Mouse (Mus musculus): Measurements from ENCODE around the gene Pwp2.
A peak's percentile ranks its signal among the peaks of the same experiment; 100 is the strongest.

Gene Pwp2

DNA sequence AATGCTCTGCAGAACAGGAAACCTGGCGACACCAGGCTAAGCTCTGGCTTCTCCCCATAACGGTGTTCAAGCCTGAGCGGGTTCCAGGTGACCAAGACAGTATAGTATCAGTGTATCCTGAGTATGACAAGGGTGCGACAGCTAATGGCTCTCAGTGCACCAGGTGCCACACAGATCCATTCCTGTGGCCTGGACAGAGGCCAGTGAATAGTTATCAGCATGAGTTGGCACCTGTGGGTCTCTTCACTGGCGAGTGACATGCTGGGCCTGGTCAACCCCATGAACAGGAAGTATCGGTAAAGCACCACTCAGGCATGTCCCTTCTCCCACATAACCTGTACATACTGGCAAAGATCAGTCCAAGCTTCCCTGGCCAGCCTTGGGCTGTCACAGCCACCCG is 13.9 kb downstream of the Pwp2 start:
- no peak for DNase-seq (ENCODE audit: low spot score in 2 of 2)

GRCm38 (mm10) chr10:78170445-78170844 is 14.5 kb downstream of the Pwp2 start:
- no peak for DNase-seq (ENCODE audit: low spot score in 2 of 2)

- DNase-seq (ENCODE audit: low spot score in 2 of 2): peak; percentile 98 to 100
Measured at GRCm38 (mm10) chr10:78169281-78170042, 15.5 kb downstream of the Pwp2 start, which contains the start of gene D10Jhu81e. D10Jhu81e (minus strand) TSS chr10:78169782.

DNA sequence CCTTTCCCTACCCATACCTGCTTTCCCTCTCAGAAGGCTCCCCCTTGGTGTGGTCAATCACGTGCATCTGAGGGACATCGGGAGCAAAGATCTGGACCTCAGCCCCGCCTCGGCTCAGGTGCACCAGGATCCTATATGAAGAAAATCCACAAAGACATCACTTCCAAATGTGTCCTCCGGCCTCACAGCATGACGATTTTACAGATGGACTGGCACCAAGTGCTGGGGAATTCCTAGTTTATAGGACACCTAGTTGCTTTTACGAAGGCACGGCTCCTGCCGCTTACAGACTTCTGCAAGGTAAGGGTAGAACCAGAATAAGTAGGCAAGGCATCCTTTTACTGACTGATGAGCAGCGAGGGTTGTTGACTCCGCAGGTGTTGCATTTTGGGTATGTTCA is 16.2 kb downstream of the Pwp2 start:
- DNase-seq (ENCODE audit: low spot score in 2 of 2): no peak

DNA sequence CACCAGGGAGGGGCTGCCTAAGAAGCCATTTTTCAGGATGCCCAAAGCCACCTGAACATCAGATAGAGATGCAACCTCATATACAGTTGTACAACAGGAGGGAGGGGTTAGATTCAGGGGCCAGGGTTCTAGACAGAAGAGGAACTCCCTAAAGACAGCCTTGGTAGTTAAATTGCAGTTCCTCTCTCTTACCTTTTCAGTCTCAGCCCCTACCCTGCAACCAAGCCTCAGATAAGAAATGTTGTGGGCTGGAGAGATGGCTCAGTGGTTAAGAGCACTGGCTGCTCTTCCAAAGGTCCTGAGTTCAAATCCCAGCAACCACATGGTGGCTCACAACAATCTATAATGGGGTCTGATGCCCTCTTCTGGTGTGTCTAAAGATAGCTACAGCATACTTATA is 17.2 kb downstream of the Pwp2 start:
- no peak for DNase-seq (ENCODE audit: low spot score in 2 of 2)

- DNase-seq (ENCODE audit: low spot score in 2 of 2): no peak
Measured at GRCm38 (mm10) chr10:78167333-78167732, 17.6 kb downstream of the Pwp2 start.

- DNase-seq (ENCODE audit: low spot score in 2 of 2): no peak
Measured at GRCm38 (mm10) chr10:78165256-78166005, 19.5 kb downstream of the Pwp2 start.

DNA sequence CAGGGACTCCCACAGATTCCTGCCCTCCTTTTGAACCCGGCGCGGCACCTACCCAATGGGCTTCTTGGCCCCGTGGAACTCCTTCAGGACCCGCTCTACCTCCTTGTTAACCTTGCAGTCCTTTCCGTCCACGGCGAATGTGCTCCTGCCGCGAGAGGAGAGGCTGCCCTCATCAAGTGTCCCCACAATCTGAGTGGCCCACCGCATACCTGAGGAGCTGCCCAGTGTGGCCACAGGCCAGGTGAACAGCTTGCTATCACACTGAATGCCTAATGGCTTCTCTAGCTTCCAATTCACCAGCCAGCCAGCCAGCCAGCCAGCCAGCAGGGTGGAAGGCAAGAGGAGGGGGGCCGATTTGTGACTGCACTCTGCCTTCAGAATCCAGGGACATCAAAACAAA is 20.2 kb downstream of the Pwp2 start:
- no peak for DNase-seq (ENCODE audit: low spot score in 2 of 2)

DNA sequence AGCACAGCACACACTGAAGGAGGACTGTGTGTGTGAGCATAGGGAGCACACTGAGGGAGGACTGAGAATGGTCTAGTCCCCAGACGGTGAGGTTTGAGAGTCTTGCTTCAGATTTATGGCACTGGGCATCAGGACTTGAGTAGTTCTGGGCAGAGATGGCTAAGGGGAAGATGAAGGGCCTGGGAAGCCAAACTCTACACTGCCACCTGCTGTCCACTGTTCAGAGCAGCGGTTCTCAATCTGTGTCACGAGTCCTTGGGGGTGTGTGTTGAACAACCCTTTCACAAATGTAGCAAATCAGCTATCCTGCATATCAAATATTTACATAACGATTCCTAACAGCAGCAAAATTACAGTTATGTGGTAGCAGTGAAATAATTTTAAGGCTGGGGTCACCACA is 21.0 kb downstream of the Pwp2 start:
- DNase-seq (ENCODE audit: low spot score in 2 of 2): peak; percentile 44 to 81

DNA sequence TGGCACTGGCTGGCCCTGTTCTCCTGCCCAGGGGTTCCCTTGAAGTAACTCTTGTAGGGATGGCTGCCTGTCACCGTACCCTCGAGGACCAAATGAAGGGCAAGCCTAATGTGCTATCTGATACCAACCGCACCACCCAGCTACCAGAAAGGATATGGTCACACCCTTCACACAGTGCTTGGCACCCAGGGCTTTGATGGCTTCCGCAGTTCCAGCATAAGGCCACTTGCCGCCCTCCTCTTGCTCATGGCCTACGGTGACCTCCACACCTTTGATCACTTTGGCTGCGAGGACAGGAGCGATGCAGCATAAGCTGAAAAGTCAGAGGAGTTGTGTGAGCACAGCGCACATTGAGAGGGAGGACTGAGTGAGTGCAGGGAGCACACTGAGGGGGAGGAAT is 21.7 kb downstream of the Pwp2 start:
- no peak for DNase-seq (ENCODE audit: low spot score in 2 of 2)

DNA sequence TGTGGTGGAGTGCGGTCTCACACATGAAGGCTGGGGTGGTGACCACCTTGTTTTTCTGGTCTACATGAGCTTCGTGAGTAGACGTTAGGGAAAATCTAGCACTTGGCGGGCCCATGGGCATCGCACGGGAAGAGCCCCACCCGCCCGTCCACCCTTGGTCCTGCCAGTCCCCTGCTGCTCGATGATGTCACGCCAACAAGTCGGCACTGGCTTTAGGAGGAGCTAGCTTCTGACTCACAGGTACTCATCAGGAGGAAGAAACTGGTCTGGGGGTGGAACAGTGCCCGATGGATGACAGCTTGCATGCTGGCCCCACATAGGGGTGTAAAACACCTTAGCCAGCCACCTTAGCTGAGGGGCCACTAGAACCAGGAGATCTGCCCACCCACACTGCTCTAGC is 22.3 kb downstream of the Pwp2 start:
- no peak for DNase-seq (ENCODE audit: low spot score in 2 of 2)

DNA sequence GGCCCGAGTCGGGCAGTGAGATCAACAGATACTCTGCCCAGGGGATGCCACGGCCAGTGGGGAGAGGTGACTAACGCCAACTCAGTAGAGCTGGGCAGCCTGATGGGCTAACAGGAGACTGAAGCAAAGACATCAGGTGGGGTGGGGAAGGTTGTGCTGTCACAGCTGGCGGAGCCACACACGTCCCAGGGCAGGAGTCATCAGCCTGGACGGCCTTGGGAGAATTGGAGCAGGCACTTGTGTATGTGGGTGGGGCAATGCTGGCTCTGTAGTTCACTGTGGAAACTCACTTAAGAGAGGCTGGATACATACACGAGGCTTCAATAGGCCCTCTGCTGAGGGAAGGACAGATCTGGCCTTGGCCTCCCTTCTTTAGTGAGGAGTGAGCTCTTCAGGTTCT is 23.9 kb downstream of the Pwp2 start:
- no peak for DNase-seq (ENCODE audit: low spot score in 2 of 2)

DNA sequence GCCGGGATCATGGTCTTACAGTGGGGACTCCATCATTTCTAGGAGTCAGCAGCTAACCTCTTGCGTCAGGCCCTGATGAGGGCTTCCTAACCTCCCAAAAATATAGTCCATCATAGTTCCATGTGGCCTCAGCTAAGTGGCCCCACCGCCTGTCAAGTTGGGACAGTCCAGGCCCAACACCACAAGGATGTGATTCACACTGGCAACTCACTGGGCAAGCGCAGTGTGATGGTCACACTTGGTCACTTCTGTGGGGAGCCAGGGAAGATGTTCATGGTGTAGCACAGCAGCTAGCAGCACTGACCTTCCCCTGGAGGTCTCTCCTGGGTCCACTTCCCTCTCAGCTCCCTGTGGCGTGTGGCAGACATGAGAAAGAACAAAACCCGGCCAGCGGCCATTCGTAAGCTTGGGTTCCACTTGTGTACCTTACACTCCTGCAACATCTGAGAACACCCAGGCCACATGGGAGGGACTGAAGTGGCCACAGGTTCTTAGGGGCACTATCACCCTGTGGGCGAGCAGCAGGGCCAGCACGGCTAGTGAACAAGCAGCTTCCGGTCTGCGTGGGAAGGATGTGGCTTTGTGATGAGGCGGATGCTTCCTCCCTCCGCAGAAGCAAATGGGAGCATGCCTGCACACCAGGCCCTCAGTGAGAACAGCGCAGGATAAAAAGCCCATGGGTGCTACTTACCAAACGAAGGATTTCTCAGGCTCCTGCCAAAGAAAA is 24.4 kb downstream of the Pwp2 start:
- DNase-seq (ENCODE audit: low spot score in 2 of 2): peak; percentile 45 to 60

- peak; percentile 77 to 88 for DNase-seq (ENCODE audit: low spot score in 2 of 2)
Measured at GRCm38 (mm10) chr10:78159906-78160305, 25.0 kb downstream of the Pwp2 start.

GRCm38 (mm10) chr10:78159252-78159878 is 25.6 kb downstream of the Pwp2 start:
- peak; percentile 56 to 82 for DNase-seq (ENCODE audit: low spot score in 2 of 2)

DNA sequence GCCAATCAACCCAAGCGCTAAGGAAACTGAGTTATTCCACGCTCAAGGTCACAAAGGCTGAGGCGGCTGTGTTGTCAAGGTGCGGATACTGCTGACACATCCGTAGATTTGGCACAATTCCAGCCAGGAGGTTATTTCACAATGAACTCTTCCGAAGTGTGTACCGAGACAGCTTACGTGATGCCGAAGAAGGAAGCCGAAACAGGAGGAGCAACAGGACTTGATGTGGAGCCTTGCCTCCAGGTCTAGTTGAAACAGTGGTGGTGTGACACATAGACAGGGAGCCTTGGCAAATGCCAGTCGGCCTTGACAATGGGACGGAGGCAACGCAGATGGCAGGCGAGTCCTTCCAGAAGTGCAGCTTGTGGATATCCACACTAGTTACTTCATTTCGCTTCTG is 26.9 kb downstream of the Pwp2 start:
- DNase-seq (ENCODE audit: low spot score in 2 of 2): no peak

GRCm38 (mm10) chr10:78156926-78157325 is 28.0 kb downstream of the Pwp2 start:
- DNase-seq (ENCODE audit: low spot score in 2 of 2): no peak

DNA sequence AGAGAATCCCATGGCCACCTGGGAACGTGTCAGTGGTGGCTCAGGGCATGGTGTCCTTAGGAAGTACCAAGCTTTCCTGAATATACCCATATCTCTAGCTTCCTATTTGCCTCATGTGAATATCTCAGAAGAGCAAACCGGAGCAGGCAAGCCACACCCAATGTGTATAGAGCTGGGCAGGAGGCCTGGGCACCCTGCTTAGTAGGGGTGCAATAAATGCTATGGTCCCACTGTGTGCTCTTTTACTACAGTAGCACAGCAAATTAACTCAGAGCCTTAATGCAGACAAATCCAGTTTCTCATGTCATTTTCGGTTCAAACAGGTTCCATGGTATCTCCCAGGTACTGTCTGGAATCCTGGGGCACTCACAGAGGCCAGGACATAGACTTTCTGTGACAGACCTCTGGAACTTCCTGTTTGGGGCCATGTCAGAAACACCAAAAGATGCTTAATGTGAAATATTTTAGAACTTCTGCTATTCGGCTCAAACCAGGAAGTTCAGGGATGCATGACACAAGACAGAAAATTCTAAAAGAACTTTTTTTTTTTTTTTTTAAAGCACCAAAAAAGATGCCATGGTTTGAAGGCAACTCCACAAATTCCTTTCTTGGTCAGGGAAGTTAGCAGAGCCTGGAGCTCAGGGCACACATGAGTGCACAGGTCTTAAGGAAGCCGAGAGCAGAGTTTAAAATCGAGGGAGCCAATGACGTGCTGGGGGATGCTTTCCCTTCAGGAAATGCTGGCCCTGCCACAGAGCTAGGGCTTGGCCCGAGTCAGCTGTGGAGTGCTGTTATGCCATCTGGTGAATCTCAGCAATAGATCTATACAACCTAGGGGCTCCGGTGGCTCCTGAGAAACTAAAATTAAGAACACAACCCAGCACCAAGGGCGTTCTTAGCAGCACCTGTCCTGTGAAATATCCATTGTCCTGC is 35.8 kb downstream of the Pwp2 start:
- no peak for DNase-seq (ENCODE audit: low spot score in 2 of 2)

GRCm38 (mm10) chr10:78147908-78148441 is 37.0 kb downstream of the Pwp2 start:
- no peak for DNase-seq (ENCODE audit: low spot score in 2 of 2)

GRCm38 (mm10) chr10:78143727-78144505 is 41.0 kb downstream of the Pwp2 start:
- DNase-seq (ENCODE audit: low spot score in 2 of 2): no peak

Data from spleen, postnatal 10 days (tissue).